Comparison of ENCODE assay signal across 9 mouse cellular contexts in the genomic region with DNA sequence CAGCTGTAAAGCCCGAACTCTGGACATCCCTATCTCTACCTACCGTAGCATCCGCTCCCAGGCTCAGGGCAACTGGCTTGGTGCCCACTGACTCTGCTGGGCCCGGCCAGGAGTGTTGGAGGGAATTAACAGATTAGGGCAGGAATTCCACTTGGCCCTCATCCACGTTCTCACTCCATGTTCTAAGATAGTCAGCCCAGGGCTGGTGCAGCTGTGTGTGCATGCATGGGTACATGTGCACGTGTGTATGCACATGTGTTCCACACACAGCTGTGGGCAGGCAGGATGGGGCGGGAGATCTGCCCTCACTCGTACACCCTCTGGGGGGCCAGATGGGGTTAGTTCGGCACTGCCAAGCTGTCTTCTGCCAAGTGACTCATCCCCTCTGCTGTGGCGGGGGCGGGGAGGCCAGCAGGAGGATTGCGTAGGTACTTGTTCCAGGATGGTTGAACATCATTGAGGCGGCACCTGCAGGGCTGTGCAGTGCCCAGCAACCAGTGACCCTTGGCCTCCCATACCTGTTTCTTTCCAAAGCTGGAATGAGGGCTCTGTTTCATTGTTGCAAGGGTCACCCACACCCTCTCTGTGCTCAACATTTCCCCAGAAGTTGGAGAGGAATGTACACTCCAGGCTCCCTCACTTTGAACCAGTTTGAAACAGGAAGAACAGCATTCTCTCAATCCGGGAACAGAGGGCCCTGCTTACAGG. TPM values are rescaled to one million over a fixed set of nuclear protein-coding genes. Genes with fewer than 3 reads are reported as not detected.
A peak's percentile ranks its signal among the peaks of the same experiment; 100 is the strongest.
DNase-seq lines count a peak whose midpoint lies in the region; ATAC-seq lines count a peak whose summit lies in the region.
"Had no signal": no experiment of that assay in that cellular context is flagged by ENCODE, and none has a peak within 500 bp of the region (broad histone marks: within the 10 kb centered on the region; RNA-seq: fewer than 3 reads in every experiment).

No protein-coding gene starts in this region.

- 63% methylated on average over 14 of the region's 14 CpGs for WGBS in intestine, embryonic 16.5 days
- WGBS in forebrain, embryonic 10.5 days = 88% methylated on average over 14 of the region's 14 CpGs

- peak; percentile 55; the same call in 1 of the 2 replicates for ATAC-seq in frontal cortex, adult (ENCODE audit: low TSS enrichment)
- peak; percentile 31 for ATAC-seq in intestine, embryonic 16.5 days

- DNase-seq in frontal cortex, postnatal 10 days (ENCODE audit: low spot score in 2 of 2) = no peak
- DNase-seq in adipocyte (ENCODE audit: low spot score) = peak; percentile 58
- DNase-seq in fat pad, adult 2 months (ENCODE audit: extremely low read depth, low read depth, low spot score) = peak; percentile 71
- DNase-seq in lung, adult 18-20 months = peak; percentile 84 to 91
- peak; percentile 63 for DNase-seq in urinary bladder, adult 2 months (ENCODE audit: low spot score)
- DNase-seq in forebrain, embryonic 10.5 days (ENCODE audit: extremely low spot score, low spot score) = no peak
- DNase-seq: liver, embryonic 13.5 days had no signal

- peaks cover 29% of the 10 kb centered on the region for H3K4me1 ChIP-seq in intestine, embryonic 16.5 days (ENCODE audit: control insufficient read depth, insufficient read depth, low read length)
- H3K4me1 ChIP-seq in forebrain, embryonic 10.5 days = peaks cover 34% of the 10 kb centered on the region

- H3K27me3 ChIP-seq in intestine, embryonic 16.5 days (replicated peaks; ENCODE audit: control insufficient read depth, insufficient read depth, low read length) = peaks cover 25% of the 10 kb centered on the region
- peaks cover 63% of the 10 kb centered on the region for H3K27me3 ChIP-seq in forebrain, embryonic 10.5 days (ENCODE audit: poor library complexity, severe bottlenecking)

- H3K9me3 ChIP-seq in intestine, embryonic 16.5 days (ENCODE audit: control insufficient read depth, low read length) = no peaks in the 10 kb centered on the region
- no peaks in the 10 kb centered on the region for H3K9me3 ChIP-seq in forebrain, embryonic 10.5 days
- H3K9me3 ChIP-seq: liver, embryonic 13.5 days had no signal

- 0 out of 2 replicates have a peak overlapping the region, but pooled peaks have one; percentile 16 for H3K27ac ChIP-seq in intestine, embryonic 16.5 days (ENCODE audit: low read length)
- H3K27ac ChIP-seq in forebrain, embryonic 10.5 days = no peak overlapping the region
- H3K27ac ChIP-seq: liver, embryonic 13.5 days had no signal

- no peak overlapping the region for H3K9ac ChIP-seq in intestine, embryonic 16.5 days (ENCODE audit: low read depth, low read length)
- H3K9ac ChIP-seq: liver, embryonic 13.5 days had no signal

- no peaks in the 10 kb centered on the region for H3K36me3 ChIP-seq in intestine, embryonic 16.5 days (ENCODE audit: control insufficient read depth, insufficient read depth, low read length)
- no peaks in the 10 kb centered on the region for H3K36me3 ChIP-seq in forebrain, embryonic 10.5 days (replicated peaks)
- H3K36me3 ChIP-seq: liver, embryonic 13.5 days had no signal

- H3K4me3 ChIP-seq in intestine, embryonic 16.5 days (ENCODE audit: low read length) = no peak overlapping the region
- H3K4me3 ChIP-seq in forebrain, embryonic 10.5 days = no peak overlapping the region
- H3K4me3 ChIP-seq: liver, embryonic 13.5 days had no signal

- H3K4me2 ChIP-seq in intestine, embryonic 16.5 days (ENCODE audit: low read depth, low read length) = no peak overlapping the region
- H3K4me2 ChIP-seq: liver, embryonic 13.5 days had no signal

RNA-seq across cellular contexts. Expression of a gene that starts 2.6 kb away (rescaled TPM):
- 3.1 and 3.4 TPM in 2 replicates for polyA plus RNA-seq in intestine, embryonic 16.5 days (2015; fragmentation: Nextera tagmentation; extraction: Ambion mirVana)
- polyA plus RNA-seq in urinary bladder, adult 2 months (2012; rRNA removed) = 22.7 and 33.1 TPM in 2 replicates
- polyA plus RNA-seq in forebrain, embryonic 10.5 days (2016; fragmentation: Nextera tagmentation; extraction: Ambion mirVana) = 0.81 and 0.95 TPM in 2 replicates

RNA-seq across cellular contexts. Expression of a gene that starts 12.1 kb away (rescaled TPM):
- 0.05 TPM in 1 of 2 replicates, not detected in the other for polyA plus RNA-seq in intestine, embryonic 16.5 days (2015; fragmentation: Nextera tagmentation; extraction: Ambion mirVana)
- polyA plus RNA-seq in urinary bladder, adult 2 months (2012; rRNA removed) = 0.13 and 0.18 TPM in 2 replicates
- 0.09 and 0.14 TPM in 2 replicates for polyA plus RNA-seq in forebrain, embryonic 10.5 days (2016; fragmentation: Nextera tagmentation; extraction: Ambion mirVana)
- polyA plus RNA-seq: liver, embryonic 13.5 days had no signal

Comparison
In these comparisons a context has a peak if more than half of its experiments do, and no peak if none do; other contexts are left out.
1. DNase-seq: peak in adipocyte (single experiment), fat pad, adult 2 months (single experiment), lung, adult 18-20 months (2 of 2) and urinary bladder, adult 2 months (single experiment); none in frontal cortex, postnatal 10 days (0 of 2) and forebrain, embryonic 10.5 days (single experiment).